Mouse (Mus musculus) kidney, postnatal 14 days (tissue): ENCODE measurements at regions not wholly inside any gene's neighbourhood (a gene's known extent, or its start where the extent isn't known, plus 50 kb on each side); places are given as distances from the start of the nearest gene placed in this dataset.

Experiments
- DNase-seq: peaks from one replicate; pipeline ENCODE4 v3.0.0; 2022; ENCODE audit warnings: mixed read lengths

DNA sequence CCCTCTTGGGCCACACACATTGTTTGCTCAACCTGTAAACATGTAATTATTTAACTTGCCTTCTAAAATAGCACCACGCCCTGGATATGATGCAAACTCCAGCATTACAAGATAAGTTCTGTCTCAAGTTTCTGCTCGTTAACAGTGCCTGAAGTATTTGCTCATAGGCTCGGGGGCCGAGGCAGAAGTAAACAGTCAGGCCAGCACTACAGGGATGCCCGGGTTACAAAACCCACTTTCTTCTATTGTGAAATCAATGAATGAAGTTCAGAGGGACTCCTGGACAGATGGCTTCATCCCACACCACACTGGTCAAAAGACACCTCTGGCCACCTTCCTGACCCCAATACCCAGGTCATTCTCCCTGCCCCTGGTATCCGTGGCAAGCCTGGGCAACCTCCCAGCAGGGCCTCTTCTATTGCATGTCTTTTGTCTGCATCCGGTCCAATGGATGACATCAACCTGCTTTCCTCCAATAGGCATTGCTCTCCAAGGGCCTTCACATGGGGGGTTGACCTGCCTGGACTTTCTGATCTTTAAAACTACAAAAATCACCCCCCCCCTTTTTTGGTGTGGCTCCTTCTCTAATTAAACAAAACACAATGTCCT, 49.9 kb upstream of the Klf3 start:
- no peak for DNase-seq
